Mouse (Mus musculus): ENCODE measurements around the gene Acp1. TPM values are rescaled to one million over a fixed set of nuclear protein-coding genes. Genes with fewer than 3 reads are reported as not detected.

Acp1 gene
- polyA plus RNA-seq (2012; rRNA removed): 2.5 and 4.4 TPM in 2 replicates

DNA sequence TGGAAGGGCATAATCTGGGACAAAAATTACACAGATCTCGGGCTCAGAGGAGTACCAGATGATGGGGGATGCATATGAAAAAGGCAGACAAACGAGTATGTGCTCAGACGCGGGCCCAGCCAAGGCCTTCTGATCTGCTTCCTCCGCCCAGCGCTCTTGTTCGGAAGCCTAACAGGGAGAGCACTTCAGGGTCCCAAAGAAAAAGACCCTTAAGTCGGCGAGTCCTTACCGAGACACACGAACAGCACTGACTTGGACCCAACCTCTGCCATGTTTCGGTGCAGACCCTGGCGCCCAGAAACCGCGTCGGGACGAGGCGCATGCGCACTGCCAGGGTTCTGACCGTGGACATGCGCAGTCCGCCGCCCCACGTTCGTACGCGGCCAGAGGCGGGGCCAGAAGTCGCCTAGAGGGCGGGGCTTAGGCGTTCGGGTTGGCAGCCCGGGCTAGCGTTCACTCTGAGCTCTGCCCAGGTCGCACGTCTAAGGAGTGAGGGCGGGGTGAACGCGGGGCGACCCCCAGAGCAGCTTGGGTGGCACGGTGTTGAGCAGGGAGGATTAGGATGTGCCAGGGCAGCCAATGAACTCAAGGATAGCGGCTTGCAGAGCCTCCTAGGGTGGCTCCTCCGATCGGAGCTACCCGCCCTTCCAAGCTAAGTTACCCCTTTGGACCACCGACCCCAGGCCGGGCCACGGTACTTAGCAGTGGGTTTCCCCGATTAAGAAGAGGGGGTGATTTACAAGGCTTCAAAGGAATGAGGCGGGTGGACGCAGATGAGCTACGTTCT is at the start of gene Acp1, which contains the start of gene Sh3yl1:
Gene Acp1, minus strand, starts transcription at position 329 of the 787 bp plus-strand sequence.
Gene Sh3yl1, plus strand, starts transcription at position 408 of the 787 bp plus-strand sequence.
- under 1% methylated on average over 52 of the region's 52 CpGs for WGBS
- H3K4me3 ChIP-seq (ENCODE audit: low read depth, low read length): peak within 1 kb of the TSS; percentile 69
- no peaks in the 10 kb centered on the region for H3K4me1 ChIP-seq (ENCODE audit: control insufficient read depth, insufficient read depth, insufficient read length, low read length)

DNA sequence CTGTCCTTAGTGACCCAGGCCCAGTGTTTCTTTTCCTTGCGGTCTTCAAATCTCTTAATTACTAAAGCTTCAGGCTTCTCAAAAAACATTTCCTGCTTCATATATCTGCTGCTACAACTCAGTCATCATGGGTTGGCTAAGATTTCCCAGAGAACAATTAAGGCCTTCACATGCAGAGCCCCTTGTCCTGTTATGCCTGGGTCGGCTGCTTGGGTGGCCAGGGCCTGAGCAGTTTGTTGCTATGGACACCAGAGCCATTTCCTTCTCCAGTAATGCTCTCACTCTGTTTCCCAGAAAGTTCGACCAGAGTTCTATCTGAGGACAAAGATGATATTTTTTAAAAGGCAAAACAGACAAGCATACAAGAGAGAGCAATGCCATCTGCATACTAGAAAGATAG is 32.8 kb upstream of the Acp1 start:
- H3K36me3 ChIP-seq (ENCODE audit: control insufficient read depth, insufficient read depth, low read length): peaks cover 19% of the 10 kb centered on the region
- H3K4me3 ChIP-seq (ENCODE audit: low read depth, low read length): no peak overlapping the region
- no peaks in the 10 kb centered on the region for H3K27me3 ChIP-seq (ENCODE audit: control insufficient read depth, insufficient read depth, low read length)
- peak overlapping the region; percentile 50 for H3K27ac ChIP-seq (ENCODE audit: insufficient read depth, low read depth, low read length)
- WGBS: 64% methylated on average over 3 of the region's 3 CpGs
- no peak for TF ChIP-seq POLR2A (IDR thresholded peaks at IDR 0.05; ENCODE audit: low read depth, low read length)
- no peak for TF ChIP-seq CTCF (IDR thresholded peaks at IDR 0.05; ENCODE audit: extremely low read depth, insufficient read length, insufficient replicate concordance, low read depth, low read length)
- H3K4me1 ChIP-seq (ENCODE audit: control insufficient read depth, insufficient read depth, insufficient read length, low read length): peaks cover 4% of the 10 kb centered on the region; the same call in 1 of the 2 replicates

More for the DNA sequence above, at the start of gene Acp1, which contains the start of gene Sh3yl1:
- Histone ChIP-seq H3K27me3 (ENCODE audit: control insufficient read depth, insufficient read depth, low read length) (no peaks in the 10 kb centered on the region), H3K36me3 (ENCODE audit: control insufficient read depth, insufficient read depth, low read length) (no peaks in the 10 kb centered on the region), H3K27ac (ENCODE audit: insufficient read depth, low read depth, low read length) (peak within 1 kb of the TSS; percentile 54)
- peak; percentile 72 for TF ChIP-seq POLR2A (IDR thresholded peaks at IDR 0.05; ENCODE audit: low read depth, low read length)
- no peak for TF ChIP-seq CTCF (IDR thresholded peaks at IDR 0.05; ENCODE audit: extremely low read depth, insufficient read length, insufficient replicate concordance, low read depth, low read length)

- Histone ChIP-seq H3K27me3 (ENCODE audit: control insufficient read depth, insufficient read depth, low read length) (no peaks in the 10 kb centered on the region), H3K4me1 (ENCODE audit: control insufficient read depth, insufficient read depth, insufficient read length, low read length) (peaks cover 4% of the 10 kb centered on the region; the same call in 1 of the 2 replicates), H3K27ac (ENCODE audit: insufficient read depth, low read depth, low read length) (peak overlapping the region; percentile 83), H3K4me3 (ENCODE audit: low read depth, low read length) (no peak overlapping the region), H3K36me3 (ENCODE audit: control insufficient read depth, insufficient read depth, low read length) (peaks cover 21% of the 10 kb centered on the region)
- 41% methylated on average over 14 of the region's 14 CpGs for WGBS
- TF ChIP-seq POLR2A (IDR thresholded peaks at IDR 0.05; ENCODE audit: low read depth, low read length) (no peak), CTCF (IDR thresholded peaks at IDR 0.05; ENCODE audit: extremely low read depth, insufficient read length, insufficient replicate concordance, low read depth, low read length) (peak; percentile 40; the same call in 1 of the 2 replicates)
These were observed 31.9 kb upstream of the Acp1 start for GRCm38 (mm10) chr12:30943057-30943986.

DNA sequence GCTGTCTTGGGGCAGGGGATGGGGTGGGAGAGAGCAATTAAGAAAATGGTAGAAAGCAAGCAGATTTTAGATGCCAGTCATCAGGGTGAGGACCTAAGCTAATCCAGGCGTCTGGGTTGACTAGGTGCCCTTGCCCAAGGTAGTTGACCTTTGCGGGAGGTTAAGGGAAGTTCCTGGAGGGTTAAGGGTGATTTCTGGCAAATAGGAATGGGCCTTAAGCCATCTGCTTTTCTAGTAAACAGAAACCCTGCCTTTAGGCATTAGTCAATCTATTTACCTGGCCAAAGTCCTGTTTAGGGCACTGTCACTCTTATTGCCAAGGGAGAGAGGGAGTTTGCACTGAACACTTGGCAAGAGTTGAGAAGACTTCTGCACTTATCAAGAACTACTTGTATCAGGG is 25.5 kb upstream of the Acp1 start:
- peak overlapping the region; percentile 13; the same call in 1 of the 2 replicates for H3K27ac ChIP-seq (ENCODE audit: insufficient read depth, low read depth, low read length)
- no peaks in the 10 kb centered on the region for H3K27me3 ChIP-seq (ENCODE audit: control insufficient read depth, insufficient read depth, low read length)
- TF ChIP-seq POLR2A (IDR thresholded peaks at IDR 0.05; ENCODE audit: low read depth, low read length) (no peak), CTCF (IDR thresholded peaks at IDR 0.05; ENCODE audit: extremely low read depth, insufficient read length, insufficient replicate concordance, low read depth, low read length) (no peak)
- H3K36me3 ChIP-seq (ENCODE audit: control insufficient read depth, insufficient read depth, low read length): peaks cover 16% of the 10 kb centered on the region
- 33% methylated on average over 2 of the region's 2 CpGs for WGBS
- peaks cover 7% of the 10 kb centered on the region; the same call in 1 of the 2 replicates for H3K4me1 ChIP-seq (ENCODE audit: control insufficient read depth, insufficient read depth, insufficient read length, low read length)
- no peak overlapping the region for H3K4me3 ChIP-seq (ENCODE audit: low read depth, low read length)

GRCm38 (mm10) chr12:30933299-30933698 is 21.9 kb upstream of the Acp1 start:
- H3K4me3 ChIP-seq (ENCODE audit: low read depth, low read length): no peak overlapping the region
- TF ChIP-seq POLR2A (IDR thresholded peaks at IDR 0.05; ENCODE audit: low read depth, low read length) (no peak), CTCF (IDR thresholded peaks at IDR 0.05; ENCODE audit: extremely low read depth, insufficient read length, insufficient replicate concordance, low read depth, low read length) (no peak)
- H3K27me3 ChIP-seq (ENCODE audit: control insufficient read depth, insufficient read depth, low read length): no peaks in the 10 kb centered on the region
- WGBS: 75% methylated on average over 2 of the region's 2 CpGs
- no peak overlapping the region for H3K27ac ChIP-seq (ENCODE audit: insufficient read depth, low read depth, low read length)
- peaks cover 7% of the 10 kb centered on the region; the same call in 1 of the 2 replicates for H3K4me1 ChIP-seq (ENCODE audit: control insufficient read depth, insufficient read depth, insufficient read length, low read length)
- H3K36me3 ChIP-seq (ENCODE audit: control insufficient read depth, insufficient read depth, low read length): peaks cover 4% of the 10 kb centered on the region; the same call in 1 of the 2 replicates

GRCm38 (mm10) chr12:30928182-30928581 is 16.8 kb upstream of the Acp1 start:
- no peak overlapping the region for H3K27ac ChIP-seq (ENCODE audit: insufficient read depth, low read depth, low read length)
- H3K36me3 ChIP-seq (ENCODE audit: control insufficient read depth, insufficient read depth, low read length): peaks cover 21% of the 10 kb centered on the region
- peaks cover 3% of the 10 kb centered on the region; the same call in 1 of the 2 replicates for H3K4me1 ChIP-seq (ENCODE audit: control insufficient read depth, insufficient read depth, insufficient read length, low read length)
- TF ChIP-seq POLR2A (IDR thresholded peaks at IDR 0.05; ENCODE audit: low read depth, low read length): no peak
- no peak for TF ChIP-seq CTCF (IDR thresholded peaks at IDR 0.05; ENCODE audit: extremely low read depth, insufficient read length, insufficient replicate concordance, low read depth, low read length)
- 90% methylated on average over 6 of the region's 6 CpGs for WGBS
- H3K4me3 ChIP-seq (ENCODE audit: low read depth, low read length): no peak overlapping the region
- no peaks in the 10 kb centered on the region for H3K27me3 ChIP-seq (ENCODE audit: control insufficient read depth, insufficient read depth, low read length)
